In the genomic region with DNA sequence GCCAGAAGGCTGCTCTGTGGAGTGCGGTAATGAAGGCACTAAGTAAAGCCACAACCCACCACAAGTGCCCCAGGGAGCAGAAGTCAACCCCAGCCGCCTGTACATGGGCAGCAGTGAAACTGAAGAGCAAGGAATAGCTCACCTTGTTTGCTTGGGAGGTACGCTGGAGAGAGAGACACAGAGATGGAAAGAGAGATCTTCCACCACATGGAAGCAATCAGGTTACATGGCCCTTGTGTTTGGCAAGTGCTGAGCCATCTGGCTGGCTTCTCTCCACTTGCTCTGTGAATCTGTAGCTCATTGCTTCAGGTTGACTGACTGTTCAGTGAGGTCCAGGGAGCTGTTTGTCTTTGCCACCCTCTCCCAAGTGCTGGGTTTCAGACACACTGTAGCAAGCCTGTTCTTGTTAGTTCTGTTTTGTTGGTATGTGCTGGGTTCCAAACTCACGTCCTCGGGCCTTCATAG, we compare ENCODE assay signal across 12 mouse cellular contexts. TPM values are rescaled to one million over a fixed set of nuclear protein-coding genes. Genes with fewer than 3 reads are reported as not detected.
DNase-seq lines count a peak whose midpoint lies in the region; ATAC-seq lines count a peak whose summit lies in the region.
"Had no signal": no experiment of that assay in that cellular context is flagged by ENCODE, and none has a peak within 500 bp of the region (broad histone marks: within the 10 kb centered on the region; RNA-seq: fewer than 3 reads in every experiment).

No protein-coding gene starts in this region.

- peaks cover 64% of the 10 kb centered on the region for H3K27me3 ChIP-seq in midbrain, embryonic 10.5 days (ENCODE audit: low read depth, poor library complexity, severe bottlenecking)
- peaks cover 6% of the 10 kb centered on the region; the same call in 1 of the 2 replicates for H3K27me3 ChIP-seq in midbrain, embryonic 11.5 days (ENCODE audit: control insufficient read depth, insufficient read depth, low read length)
- peaks cover 2% of the 10 kb centered on the region; the same call in 1 of the 2 replicates for H3K27me3 ChIP-seq in embryonic facial prominence, embryonic 11.5 days (ENCODE audit: control insufficient read depth, insufficient read depth, low read length)
- H3K27me3 ChIP-seq in liver, embryonic 16.5 days (ENCODE audit: control insufficient read depth, insufficient read depth, low read depth, low read length), result no peaks in the 10 kb centered on the region
- H3K27me3 ChIP-seq: hindbrain, embryonic 15.5 days had no signal

- peaks cover 7% of the 10 kb centered on the region for H3K36me3 ChIP-seq in midbrain, embryonic 10.5 days
- H3K36me3 ChIP-seq in midbrain, embryonic 11.5 days (ENCODE audit: control insufficient read depth, insufficient read depth, low read length), result no peaks in the 10 kb centered on the region
- H3K36me3 ChIP-seq in embryonic facial prominence, embryonic 11.5 days (replicated peaks; ENCODE audit: control insufficient read depth, insufficient read depth, low read depth, low read length), result no peaks in the 10 kb centered on the region
- H3K36me3 ChIP-seq in liver, embryonic 16.5 days (ENCODE audit: control insufficient read depth, insufficient read depth), result peaks cover 22% of the 10 kb centered on the region
- H3K36me3 ChIP-seq: embryonic facial prominence, embryonic 15.5 days; hindbrain, embryonic 15.5 days; lung, embryonic 15.5 days had no signal

- H3K9me3 ChIP-seq in midbrain, embryonic 10.5 days (replicated peaks), result no peaks in the 10 kb centered on the region
- H3K9me3 ChIP-seq in midbrain, embryonic 11.5 days (ENCODE audit: control insufficient read depth, low read length), result no peaks in the 10 kb centered on the region
- no peaks in the 10 kb centered on the region for H3K9me3 ChIP-seq in embryonic facial prominence, embryonic 11.5 days (replicated peaks; ENCODE audit: control insufficient read depth, low read length)
- H3K9me3 ChIP-seq in liver, embryonic 16.5 days (replicated peaks; ENCODE audit: control insufficient read depth, low read length), result no peaks in the 10 kb centered on the region
- H3K9me3 ChIP-seq: embryonic facial prominence, embryonic 15.5 days; hindbrain, embryonic 15.5 days; lung, embryonic 15.5 days; megakaryocyte, embryonic 14.5 days had no signal

- H3K4me1 ChIP-seq in midbrain, embryonic 10.5 days, result peaks cover 40% of the 10 kb centered on the region
- H3K4me1 ChIP-seq in midbrain, embryonic 11.5 days (ENCODE audit: control insufficient read depth, insufficient read depth, low read length), result peaks cover 8% of the 10 kb centered on the region
- H3K4me1 ChIP-seq in embryonic facial prominence, embryonic 11.5 days (ENCODE audit: control insufficient read depth, insufficient read depth, low read length), result no peaks in the 10 kb centered on the region
- H3K4me1 ChIP-seq in liver, embryonic 16.5 days (ENCODE audit: control insufficient read depth, low read depth, low read length), result peaks cover 45% of the 10 kb centered on the region

- peak; percentile 19; the same call in 1 of the 2 replicates for ATAC-seq in cerebellum, adult (ENCODE audit: insufficient number of reproducible peaks, low FRiP score, low TSS enrichment)
- ATAC-seq in midbrain, embryonic 11.5 days (ENCODE audit: low FRiP score), result no peak
- ATAC-seq in embryonic facial prominence, embryonic 11.5 days (replicated peaks; ENCODE audit: insufficient number of reproducible peaks, low FRiP score, low TSS enrichment, low read depth), result no peak
- ATAC-seq in liver, embryonic 16.5 days (ENCODE audit: low read depth), result no peak

- no peak overlapping the region for H3K9ac ChIP-seq in midbrain, embryonic 11.5 days (ENCODE audit: low read length)
- 0 out of 2 replicates have a peak overlapping the region, but pooled peaks have one; percentile 6 for H3K9ac ChIP-seq in embryonic facial prominence, embryonic 11.5 days (replicated peaks; ENCODE audit: low read length)
- peak overlapping the region; percentile 73 for H3K9ac ChIP-seq in liver, embryonic 16.5 days (ENCODE audit: low read depth, low read length)
- H3K9ac ChIP-seq: embryonic facial prominence, embryonic 15.5 days; hindbrain, embryonic 15.5 days; lung, embryonic 15.5 days had no signal

- H3K4me3 ChIP-seq in midbrain, embryonic 10.5 days, result no peak overlapping the region
- H3K4me3 ChIP-seq in midbrain, embryonic 11.5 days (ENCODE audit: low read depth, low read length), result no peak overlapping the region
- H3K4me3 ChIP-seq in embryonic facial prominence, embryonic 11.5 days (ENCODE audit: low read depth, low read length), result no peak overlapping the region
- H3K4me3 ChIP-seq in liver, embryonic 16.5 days (ENCODE audit: low read depth, low read length), result peak overlapping the region; percentile 35
- H3K4me3 ChIP-seq: embryonic facial prominence, embryonic 15.5 days; hindbrain, embryonic 15.5 days; lung, embryonic 15.5 days had no signal

- no peak for DNase-seq in cerebellum, postnatal 4 days (ENCODE audit: low spot score in 2 of 2)
- no peak for DNase-seq in midbrain, embryonic 10.5 days (ENCODE audit: low spot score)
- no peak for DNase-seq in midbrain, embryonic 11.5 days (ENCODE audit: low spot score, missing footprints)
- DNase-seq in embryonic facial prominence, embryonic 11.5 days (ENCODE audit: low spot score), result no peak
- no peak for DNase-seq in spleen, postnatal 10 days (ENCODE audit: low spot score in 2 of 2)
- DNase-seq in adrenal gland, adult 8-10 months, result no peak

- 0 out of 2 replicates have a peak overlapping the region, but pooled peaks have one; percentile 49 for H3K27ac ChIP-seq in midbrain, embryonic 10.5 days (replicated peaks)
- H3K27ac ChIP-seq in midbrain, embryonic 11.5 days (ENCODE audit: low read depth, low read length), result no peak overlapping the region
- H3K27ac ChIP-seq in embryonic facial prominence, embryonic 11.5 days (replicated peaks; ENCODE audit: low read depth, low read length), result no peak overlapping the region
- peak overlapping the region; percentile 98 for H3K27ac ChIP-seq in liver, embryonic 16.5 days (ENCODE audit: low read length)
- H3K27ac ChIP-seq: embryonic facial prominence, embryonic 15.5 days; hindbrain, embryonic 15.5 days; lung, embryonic 15.5 days had no signal

- 81% methylated on average over 5 of the region's 5 CpGs for WGBS in midbrain, embryonic 10.5 days
- WGBS in midbrain, embryonic 11.5 days, result 84% methylated on average over 5 of the region's 5 CpGs
- 72% methylated on average over 5 of the region's 5 CpGs for WGBS in embryonic facial prominence, embryonic 11.5 days
- 53% methylated on average over 5 of the region's 5 CpGs for WGBS in liver, embryonic 16.5 days (ENCODE audit: insufficient replicate concordance)

- H3K4me2 ChIP-seq in midbrain, embryonic 11.5 days, result no peak overlapping the region
- H3K4me2 ChIP-seq in embryonic facial prominence, embryonic 11.5 days (ENCODE audit: low read depth, low read length), result no peak overlapping the region
- H3K4me2 ChIP-seq in liver, embryonic 16.5 days (ENCODE audit: low read depth, low read length), result peak overlapping the region; percentile 97
- H3K4me2 ChIP-seq: embryonic facial prominence, embryonic 15.5 days; hindbrain, embryonic 15.5 days had no signal

RNA-seq across cellular contexts. Expression of gene Reep6, which starts 2.8 kb away (rescaled TPM):
- 9.1 and 11.5 TPM in 2 replicates for polyA plus RNA-seq in midbrain, embryonic 10.5 days (2016; fragmentation: Nextera tagmentation; extraction: Ambion mirVana)
- polyA plus RNA-seq in midbrain, embryonic 11.5 days (2014; fragmentation: Nextera tagmentation; extraction: Ambion mirVana), result 4.0 and 4.5 TPM in 2 replicates
- 4.3 and 4.5 TPM in 2 replicates for polyA plus RNA-seq in embryonic facial prominence, embryonic 11.5 days (2014; fragmentation: Nextera tagmentation; extraction: Ambion mirVana)
- 83.9 and 102 TPM in 2 replicates for polyA plus RNA-seq in liver, embryonic 16.5 days (2015; fragmentation: Nextera tagmentation; extraction: Ambion mirVana)
- total RNA-seq in adrenal gland, adult 8-10 months (2022), result 1 to 10 TPM; 5.1 to 6.6 (median 5.9) TPM

RNA-seq across cellular contexts. Expression of gene Pcsk4, which starts 3.3 kb away (rescaled TPM):
- 3.3 and 4.2 TPM in 2 replicates for polyA plus RNA-seq in midbrain, embryonic 10.5 days (2016; fragmentation: Nextera tagmentation; extraction: Ambion mirVana)
- polyA plus RNA-seq in midbrain, embryonic 11.5 days (2014; fragmentation: Nextera tagmentation; extraction: Ambion mirVana), result 1.5 and 1.8 TPM in 2 replicates
- 1.6 and 2.9 TPM in 2 replicates for polyA plus RNA-seq in embryonic facial prominence, embryonic 11.5 days (2014; fragmentation: Nextera tagmentation; extraction: Ambion mirVana)
- 3.5 and 4.0 TPM in 2 replicates for polyA plus RNA-seq in liver, embryonic 16.5 days (2015; fragmentation: Nextera tagmentation; extraction: Ambion mirVana)
- 1 to 10 TPM; 3.5 to 8.2 (median 5.8) TPM for total RNA-seq in adrenal gland, adult 8-10 months (2022)

RNA-seq across cellular contexts. Expression of gene 2310011J03Rik, which starts 12.2 kb away (rescaled TPM):
- 57.3 TPM in 2 replicates for polyA plus RNA-seq in midbrain, embryonic 10.5 days (2016; fragmentation: Nextera tagmentation; extraction: Ambion mirVana)
- 36.2 and 40.8 TPM in 2 replicates for polyA plus RNA-seq in midbrain, embryonic 11.5 days (2014; fragmentation: Nextera tagmentation; extraction: Ambion mirVana)
- polyA plus RNA-seq in embryonic facial prominence, embryonic 11.5 days (2014; fragmentation: Nextera tagmentation; extraction: Ambion mirVana), result 36.5 and 41.6 TPM in 2 replicates
- polyA plus RNA-seq in liver, embryonic 16.5 days (2015; fragmentation: Nextera tagmentation; extraction: Ambion mirVana), result 27.9 and 29.0 TPM in 2 replicates
- total RNA-seq in adrenal gland, adult 8-10 months (2022), result 10 to 100 TPM; 34.7 to 40.0 (median 35.4) TPM

RNA-seq across cellular contexts. Expression of gene Adamtsl5, which starts 15.7 kb away (rescaled TPM):
- polyA plus RNA-seq in midbrain, embryonic 10.5 days (2016; fragmentation: Nextera tagmentation; extraction: Ambion mirVana), result 0.48 and 0.91 TPM in 2 replicates
- 0.11 and 0.31 TPM in 2 replicates for polyA plus RNA-seq in midbrain, embryonic 11.5 days (2014; fragmentation: Nextera tagmentation; extraction: Ambion mirVana)
- 0.14 and 0.88 TPM in 2 replicates for polyA plus RNA-seq in embryonic facial prominence, embryonic 11.5 days (2014; fragmentation: Nextera tagmentation; extraction: Ambion mirVana)
- 2.2 and 3.4 TPM in 2 replicates for polyA plus RNA-seq in liver, embryonic 16.5 days (2015; fragmentation: Nextera tagmentation; extraction: Ambion mirVana)
- 10 to 100 TPM in 2 of 4 experiments, 1 to 10 TPM in 2; 9.2 to 11.1 (median 10.3) TPM for total RNA-seq in adrenal gland, adult 8-10 months (2022)

RNA-seq across cellular contexts. Expression of gene Plk5, which starts 23.7 kb away (rescaled TPM):
- polyA plus RNA-seq in midbrain, embryonic 10.5 days (2016; fragmentation: Nextera tagmentation; extraction: Ambion mirVana), result 0.12 and 0.32 TPM in 2 replicates
- polyA plus RNA-seq in midbrain, embryonic 11.5 days (2014; fragmentation: Nextera tagmentation; extraction: Ambion mirVana), result 0.05 and 0.22 TPM in 2 replicates
- polyA plus RNA-seq in embryonic facial prominence, embryonic 11.5 days (2014; fragmentation: Nextera tagmentation; extraction: Ambion mirVana), result 0.26 and 0.52 TPM in 2 replicates
- polyA plus RNA-seq in liver, embryonic 16.5 days (2015; fragmentation: Nextera tagmentation; extraction: Ambion mirVana), result 0.05 and 0.18 TPM in 2 replicates
- 1 to 10 TPM in 1 of 4 experiments, under 1 TPM in 3; 0.21 to 1.3 (median 0.41) TPM for total RNA-seq in adrenal gland, adult 8-10 months (2022)

Comparison
In these comparisons a context has a peak if more than half of its experiments do, and no peak if none do; other contexts are left out.
1. H3K27ac ChIP-seq: peak in midbrain, embryonic 10.5 days (single experiment) and liver, embryonic 16.5 days (single experiment); none in midbrain, embryonic 11.5 days (single experiment) and embryonic facial prominence, embryonic 11.5 days (single experiment).